Mouse (Mus musculus): ENCODE measurements at regions not wholly inside any gene's neighbourhood (a gene's known extent, or its start where the extent isn't known, plus 50 kb on each side); places are given as distances from the start of the nearest gene placed in this dataset.

DNA sequence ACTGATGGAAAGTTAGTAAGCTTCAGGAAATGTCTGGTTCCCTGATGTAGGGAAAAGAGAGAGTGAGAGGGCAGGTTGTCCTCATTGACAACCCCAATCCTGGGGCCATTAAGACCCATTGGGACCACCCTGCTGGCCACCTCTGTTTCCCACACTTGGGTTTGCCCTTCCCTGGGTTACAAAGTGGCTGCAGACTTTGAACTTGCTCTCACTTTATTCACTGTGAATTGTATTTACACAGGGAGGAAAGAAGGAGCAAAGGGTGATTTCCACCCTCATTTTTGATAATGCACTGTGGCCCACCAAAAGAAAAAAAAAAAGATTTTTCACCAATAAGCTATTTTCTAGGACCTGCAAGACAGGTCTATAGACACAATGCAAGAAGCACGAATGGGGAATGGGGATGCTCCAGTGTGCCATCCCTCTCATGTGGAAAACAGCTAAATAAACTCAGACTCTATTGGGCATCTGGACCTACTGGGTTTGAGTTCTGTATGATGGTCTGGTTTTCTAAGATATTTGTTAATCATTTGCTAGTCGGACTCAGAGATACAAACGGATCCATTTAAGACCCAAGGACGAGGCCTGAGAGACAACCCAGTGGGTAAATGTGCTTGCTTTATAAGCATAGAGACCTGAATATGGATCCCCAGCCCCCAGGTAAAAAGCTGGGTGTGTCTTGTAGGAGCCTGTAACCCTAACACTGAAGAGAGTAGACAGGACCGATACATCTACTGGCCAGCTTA is 50.2 kb upstream of the Ttc29 start:
- TF ChIP-seq GATA1 (IDR thresholded peaks at IDR 0.05; ENCODE audit: borderline replicate concordance, low read length) (no peak), FLI1 (IDR thresholded peaks at IDR 0.05; ENCODE audit: low read length) (no peak)

Measured in megakaryocyte, embryonic 14.5 days (primary cell).